Mouse (Mus musculus): Measurements from ENCODE around the gene Stx12. TPM values are rescaled to one million over a fixed set of nuclear protein-coding genes. Genes with fewer than 3 reads are reported as not detected.

Stx12 gene
- polyA plus RNA-seq, 1 experiment from 2014 or later, result 64.1 TPM

DNA sequence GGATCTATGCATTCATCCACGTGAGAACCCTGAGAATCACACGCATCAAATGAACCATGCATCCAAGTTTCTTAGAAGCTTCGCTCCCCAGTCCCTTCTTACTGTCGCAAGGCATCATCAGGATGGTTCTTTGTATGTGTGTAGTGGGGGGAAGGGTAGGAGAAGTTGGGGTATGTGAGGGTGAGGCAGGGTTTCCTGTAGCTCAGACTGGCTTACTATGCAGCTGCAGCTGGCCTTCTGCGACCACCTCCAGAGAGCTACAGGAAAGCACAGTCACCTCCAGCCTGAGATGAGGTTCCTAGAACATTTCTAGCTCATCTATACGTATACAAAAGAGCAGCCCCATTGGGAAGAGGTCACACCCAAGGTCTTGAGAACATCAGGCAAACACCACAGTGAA, 27.8 kb upstream of the Stx12 start:
- peaks cover 52% of the 10 kb centered on the region for H3K36me3 ChIP-seq (ENCODE audit: control insufficient read depth, insufficient read depth, low read length)
- 73% methylated on average over 6 of the region's 6 CpGs for WGBS
- ATAC-seq (ENCODE audit: low read depth), result no peak
- H3K9ac ChIP-seq (ENCODE audit: low read length), result no peak overlapping the region
- H3K27me3 ChIP-seq (ENCODE audit: control insufficient read depth, insufficient read depth, low read depth, low read length), result no peaks in the 10 kb centered on the region
- no peak overlapping the region for H3K4me2 ChIP-seq (ENCODE audit: low read depth, low read length)
- H3K27ac ChIP-seq (ENCODE audit: low read length), result no peak overlapping the region
- H3K9me3 ChIP-seq (ENCODE audit: control insufficient read depth, low read length), result no peaks in the 10 kb centered on the region
- H3K4me1 ChIP-seq (replicated peaks; ENCODE audit: control insufficient read depth, insufficient read depth, low read length), result no peaks in the 10 kb centered on the region
- no peak overlapping the region for H3K4me3 ChIP-seq (ENCODE audit: low read length)

DNA sequence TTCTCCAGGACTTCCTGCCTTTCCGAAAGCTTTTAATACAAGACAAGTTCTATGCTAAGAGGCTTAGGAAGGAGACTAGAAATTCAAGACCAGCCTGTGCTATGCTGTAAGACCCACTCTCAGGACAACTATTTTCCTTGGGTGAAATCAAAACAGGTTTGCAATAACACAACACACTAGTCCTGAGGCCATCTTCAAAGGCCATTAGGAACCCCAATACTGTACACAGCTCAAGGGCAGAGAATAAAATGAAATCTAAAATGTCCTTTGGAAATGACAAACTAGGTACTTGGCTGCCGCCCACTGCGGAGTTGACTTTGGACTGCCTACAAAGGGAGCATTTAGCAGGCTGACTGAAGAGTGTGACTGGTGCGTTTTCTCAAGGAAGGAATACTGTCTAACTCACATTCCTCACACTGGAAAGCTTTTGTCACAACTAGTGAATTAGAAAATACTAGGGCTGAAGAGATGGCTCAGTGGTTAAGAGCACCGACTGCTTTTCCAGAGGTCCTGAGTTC, 21.6 kb upstream of the Stx12 start:
- H3K4me2 ChIP-seq (ENCODE audit: low read depth, low read length), result no peak overlapping the region
- 71% methylated on average over 5 of the region's 5 CpGs for WGBS
- H3K27me3 ChIP-seq (ENCODE audit: control insufficient read depth, insufficient read depth, low read depth, low read length), result no peaks in the 10 kb centered on the region
- peak overlapping the region; percentile 81 for H3K27ac ChIP-seq (ENCODE audit: low read length)
- H3K36me3 ChIP-seq (ENCODE audit: control insufficient read depth, insufficient read depth, low read length), result peaks cover 31% of the 10 kb centered on the region
- H3K4me1 ChIP-seq (replicated peaks; ENCODE audit: control insufficient read depth, insufficient read depth, low read length), result peaks cover 9% of the 10 kb centered on the region
- no peak for ATAC-seq (ENCODE audit: low read depth)
- no peak overlapping the region for H3K9ac ChIP-seq (ENCODE audit: low read length)
- no peak overlapping the region for H3K4me3 ChIP-seq (ENCODE audit: low read length)
- H3K9me3 ChIP-seq (ENCODE audit: control insufficient read depth, low read length), result no peaks in the 10 kb centered on the region

DNA sequence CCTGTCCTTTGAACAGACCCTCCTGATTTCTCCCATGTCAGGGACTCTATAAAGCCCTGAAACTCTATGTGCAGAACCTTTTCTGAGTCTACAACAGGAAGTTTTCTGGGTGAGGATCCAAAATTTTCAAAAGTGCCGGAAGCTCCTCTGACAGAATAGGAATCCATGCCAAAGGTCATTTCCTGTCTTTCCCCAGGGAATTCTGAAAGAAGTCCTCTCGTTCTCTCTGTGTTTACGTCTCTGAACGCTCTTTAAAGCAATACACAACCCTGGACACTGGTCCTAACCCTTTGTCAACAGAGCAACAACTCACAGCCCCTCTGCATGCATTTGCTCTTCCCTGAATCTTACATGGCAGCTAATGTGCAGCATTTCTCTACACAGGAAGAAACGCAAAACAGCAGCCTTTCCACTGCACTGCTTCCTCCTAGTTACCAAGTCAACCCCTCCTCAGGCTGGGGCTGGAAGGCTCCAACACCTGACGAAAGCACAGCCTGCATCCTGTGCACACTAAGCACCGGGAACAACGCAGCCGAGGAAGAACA, 20.5 kb upstream of the Stx12 start:
- Histone ChIP-seq H3K9ac (ENCODE audit: low read length) (no peak overlapping the region), H3K4me2 (ENCODE audit: low read depth, low read length) (0 out of 2 replicates have a peak overlapping the region, but pooled peaks have one; percentile 1), H3K36me3 (ENCODE audit: control insufficient read depth, insufficient read depth, low read length) (peaks cover 27% of the 10 kb centered on the region), H3K4me3 (ENCODE audit: low read length) (no peak overlapping the region), H3K27ac (ENCODE audit: low read length) (peak overlapping the region; percentile 81), H3K27me3 (ENCODE audit: control insufficient read depth, insufficient read depth, low read depth, low read length) (no peaks in the 10 kb centered on the region), H3K4me1 (replicated peaks; ENCODE audit: control insufficient read depth, insufficient read depth, low read length) (peaks cover 9% of the 10 kb centered on the region), H3K9me3 (ENCODE audit: control insufficient read depth, low read length) (no peaks in the 10 kb centered on the region)
- peak; percentile 65; the same call in 1 of the 2 replicates for ATAC-seq (ENCODE audit: low read depth)
- WGBS, result 49% methylated on average over 9 of the region's 9 CpGs

DNA sequence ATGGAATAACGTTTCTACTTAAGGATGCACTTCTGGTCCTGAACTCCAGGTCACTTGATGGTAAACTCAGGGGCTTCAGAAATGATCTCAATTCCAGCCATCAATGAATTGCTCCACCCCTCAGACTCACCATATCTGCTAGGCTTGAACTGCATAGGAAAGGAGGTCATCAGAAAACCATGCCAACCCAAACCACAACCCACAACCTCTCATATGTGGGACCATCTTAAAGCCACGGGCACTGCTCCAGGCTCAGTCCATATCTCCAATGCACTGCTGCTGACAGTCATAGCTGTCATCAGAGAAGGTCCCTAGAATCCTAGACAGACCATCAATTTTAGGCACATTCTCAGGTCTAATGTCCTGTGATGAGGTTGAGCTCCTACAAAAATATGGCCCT, 19.8 kb upstream of the Stx12 start:
- no peaks in the 10 kb centered on the region for H3K27me3 ChIP-seq (ENCODE audit: control insufficient read depth, insufficient read depth, low read depth, low read length)
- peaks cover 22% of the 10 kb centered on the region for H3K36me3 ChIP-seq (ENCODE audit: control insufficient read depth, insufficient read depth, low read length)
- ATAC-seq (ENCODE audit: low read depth), result no peak
- peaks cover 9% of the 10 kb centered on the region for H3K4me1 ChIP-seq (replicated peaks; ENCODE audit: control insufficient read depth, insufficient read depth, low read length)
- no peak overlapping the region for H3K4me3 ChIP-seq (ENCODE audit: low read length)
- no peak overlapping the region for H3K9ac ChIP-seq (ENCODE audit: low read length)
- peak overlapping the region; percentile 81 for H3K27ac ChIP-seq (ENCODE audit: low read length)
- 81% methylated on average over 2 of the region's 2 CpGs for WGBS
- H3K4me2 ChIP-seq (ENCODE audit: low read depth, low read length), result no peak overlapping the region
- H3K9me3 ChIP-seq (ENCODE audit: control insufficient read depth, low read length), result no peaks in the 10 kb centered on the region

DNA sequence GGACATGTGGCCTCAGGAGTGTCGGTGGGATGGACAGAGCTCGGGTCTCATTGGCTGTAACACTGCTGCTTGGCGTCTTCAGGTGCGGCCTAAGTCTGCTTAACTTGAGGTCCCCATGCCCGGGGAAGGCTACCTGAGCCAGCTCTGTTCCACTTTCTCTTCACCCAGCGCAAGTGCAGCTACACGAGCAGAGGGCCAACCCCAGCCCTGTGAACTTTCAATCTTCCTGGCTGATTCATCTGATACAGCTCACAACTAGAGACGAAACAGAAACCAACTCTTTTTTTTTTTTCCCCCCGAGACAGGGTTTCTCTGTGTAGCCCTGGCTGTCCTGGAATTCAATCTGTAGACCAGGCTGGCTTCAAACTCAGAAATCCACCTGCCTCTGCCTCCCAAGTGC, 13.9 kb upstream of the Stx12 start:
- WGBS, result 80% methylated on average over 9 of the region's 9 CpGs
- Histone ChIP-seq H3K9ac (ENCODE audit: low read length) (no peak overlapping the region), H3K27me3 (ENCODE audit: control insufficient read depth, insufficient read depth, low read depth, low read length) (peaks cover 6% of the 10 kb centered on the region; the same call in 1 of the 2 replicates), H3K27ac (ENCODE audit: low read length) (no peak overlapping the region), H3K4me1 (replicated peaks; ENCODE audit: control insufficient read depth, insufficient read depth, low read length) (no peaks in the 10 kb centered on the region), H3K4me3 (ENCODE audit: low read length) (no peak overlapping the region), H3K4me2 (ENCODE audit: low read depth, low read length) (no peak overlapping the region), H3K9me3 (ENCODE audit: control insufficient read depth, low read length) (no peaks in the 10 kb centered on the region), H3K36me3 (ENCODE audit: control insufficient read depth, insufficient read depth, low read length) (peaks cover 6% of the 10 kb centered on the region)
- no peak for ATAC-seq (ENCODE audit: low read depth)

DNA sequence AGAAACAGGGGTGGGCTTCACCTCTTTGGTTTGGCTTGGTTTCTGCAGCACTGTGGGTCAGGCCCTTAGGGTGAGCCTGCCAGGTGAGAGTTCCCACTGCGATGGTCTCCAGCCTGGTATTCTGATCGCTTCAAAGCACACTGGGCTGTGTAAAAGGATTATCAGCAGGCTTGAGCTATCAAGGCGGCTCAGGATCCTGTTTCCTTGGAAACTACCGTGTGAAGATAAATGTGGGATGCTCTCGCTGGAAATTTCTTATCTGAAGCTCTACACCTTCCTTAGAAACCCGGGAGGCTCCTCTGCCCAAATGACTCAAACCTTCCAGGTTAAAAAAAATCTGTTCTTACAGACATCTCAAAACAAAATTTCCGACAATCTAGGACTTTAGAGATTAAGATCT, 10.1 kb upstream of the Stx12 start:
- WGBS, result 7% methylated on average over 7 of the region's 7 CpGs
- ATAC-seq (ENCODE audit: low read depth), result no peak
- H3K9ac ChIP-seq (ENCODE audit: low read length), result peak overlapping the region; percentile 11; the same call in 1 of the 2 replicates
- H3K36me3 ChIP-seq (ENCODE audit: control insufficient read depth, insufficient read depth, low read length), result no peaks in the 10 kb centered on the region
- H3K27me3 ChIP-seq (ENCODE audit: control insufficient read depth, insufficient read depth, low read depth, low read length), result peaks cover 6% of the 10 kb centered on the region; the same call in 1 of the 2 replicates
- no peaks in the 10 kb centered on the region for H3K9me3 ChIP-seq (ENCODE audit: control insufficient read depth, low read length)
- no peak overlapping the region for H3K4me2 ChIP-seq (ENCODE audit: low read depth, low read length)
- no peak overlapping the region for H3K27ac ChIP-seq (ENCODE audit: low read length)
- H3K4me1 ChIP-seq (replicated peaks; ENCODE audit: control insufficient read depth, insufficient read depth, low read length), result no peaks in the 10 kb centered on the region
- H3K4me3 ChIP-seq (ENCODE audit: low read length), result no peak overlapping the region

DNA sequence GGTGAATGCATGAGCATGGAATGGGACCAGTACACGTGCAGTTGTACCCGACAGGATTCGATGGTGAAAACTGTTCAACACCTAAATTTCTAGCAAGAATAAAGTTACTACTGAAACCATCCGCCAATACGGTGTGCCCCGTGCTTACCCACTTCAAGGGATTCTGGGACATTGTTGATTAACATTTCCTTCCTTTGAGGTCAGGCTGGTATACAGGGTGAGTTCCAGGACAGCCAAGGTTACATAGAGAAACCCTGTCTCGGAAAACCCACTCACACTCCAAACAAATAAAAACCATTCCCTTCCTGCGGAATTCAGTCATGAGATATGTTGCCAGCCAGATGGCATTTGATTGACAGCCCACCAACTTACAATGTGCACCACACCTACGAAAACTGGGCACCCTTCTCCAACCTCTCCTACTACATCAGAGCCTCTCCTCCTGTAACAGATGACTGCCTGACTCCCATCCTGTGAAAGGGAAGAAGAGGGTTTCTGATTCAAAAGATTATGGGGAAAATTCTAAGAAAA, 600 bp upstream of the Stx12 start:
- H3K9ac ChIP-seq (ENCODE audit: low read length), result peak overlapping the region; percentile 95
- WGBS, result 4% methylated on average over 9 of the region's 9 CpGs
- H3K36me3 ChIP-seq (ENCODE audit: control insufficient read depth, insufficient read depth, low read length), result peaks cover 3% of the 10 kb centered on the region; the same call in 1 of the 2 replicates
- peak overlapping the region; percentile 87 for H3K4me3 ChIP-seq (ENCODE audit: low read length)
- ATAC-seq (ENCODE audit: low read depth), result peak; percentile 27; the same call in 1 of the 2 replicates
- H3K4me2 ChIP-seq (ENCODE audit: low read depth, low read length), result peak overlapping the region; percentile 82
- H3K9me3 ChIP-seq (ENCODE audit: control insufficient read depth, low read length), result no peaks in the 10 kb centered on the region
- peaks cover 14% of the 10 kb centered on the region for H3K4me1 ChIP-seq (replicated peaks; ENCODE audit: control insufficient read depth, insufficient read depth, low read length)
- H3K27ac ChIP-seq (ENCODE audit: low read length), result peak overlapping the region; percentile 64
- H3K27me3 ChIP-seq (ENCODE audit: control insufficient read depth, insufficient read depth, low read depth, low read length), result no peaks in the 10 kb centered on the region

DNA sequence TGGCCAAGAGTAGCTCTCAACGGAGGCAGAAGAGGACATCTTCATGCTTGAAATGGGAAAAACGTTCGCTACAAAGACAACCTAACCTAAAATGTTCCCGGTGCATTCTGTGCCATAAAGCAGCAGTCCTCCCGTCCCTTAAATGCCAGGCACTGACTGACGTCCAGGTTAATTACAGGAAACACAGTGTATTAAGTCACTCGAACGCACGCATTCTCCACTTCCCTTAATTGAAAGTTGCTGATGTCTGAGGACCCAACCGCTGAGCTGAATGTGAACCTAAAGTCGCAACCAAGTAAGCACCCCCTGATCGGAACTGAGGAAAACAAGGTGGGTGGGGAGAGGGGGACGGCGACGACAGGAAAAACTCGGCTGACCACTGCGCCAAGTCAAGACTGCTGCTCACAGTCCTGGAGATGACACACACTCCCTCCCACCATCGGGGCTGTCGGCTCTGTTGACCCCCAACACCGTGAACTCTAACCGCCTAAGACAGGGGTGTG, 697 bp downstream of the Stx12 start:
- H3K4me3 ChIP-seq (ENCODE audit: low read length), result peak overlapping the region; percentile 87
- peak overlapping the region; percentile 70 for H3K4me2 ChIP-seq (ENCODE audit: low read depth, low read length)
- peak overlapping the region; percentile 85 for H3K27ac ChIP-seq (ENCODE audit: low read length)
- under 1% methylated on average over 21 of the region's 21 CpGs for WGBS
- H3K27me3 ChIP-seq (ENCODE audit: control insufficient read depth, insufficient read depth, low read depth, low read length), result no peaks in the 10 kb centered on the region
- peak overlapping the region; percentile 95 for H3K9ac ChIP-seq (ENCODE audit: low read length)
- H3K4me1 ChIP-seq (replicated peaks; ENCODE audit: control insufficient read depth, insufficient read depth, low read length), result peaks cover 14% of the 10 kb centered on the region
- H3K9me3 ChIP-seq (ENCODE audit: control insufficient read depth, low read length), result no peaks in the 10 kb centered on the region
- peaks cover 3% of the 10 kb centered on the region; the same call in 1 of the 2 replicates for H3K36me3 ChIP-seq (ENCODE audit: control insufficient read depth, insufficient read depth, low read length)
- ATAC-seq (ENCODE audit: low read depth), result no peak

DNA sequence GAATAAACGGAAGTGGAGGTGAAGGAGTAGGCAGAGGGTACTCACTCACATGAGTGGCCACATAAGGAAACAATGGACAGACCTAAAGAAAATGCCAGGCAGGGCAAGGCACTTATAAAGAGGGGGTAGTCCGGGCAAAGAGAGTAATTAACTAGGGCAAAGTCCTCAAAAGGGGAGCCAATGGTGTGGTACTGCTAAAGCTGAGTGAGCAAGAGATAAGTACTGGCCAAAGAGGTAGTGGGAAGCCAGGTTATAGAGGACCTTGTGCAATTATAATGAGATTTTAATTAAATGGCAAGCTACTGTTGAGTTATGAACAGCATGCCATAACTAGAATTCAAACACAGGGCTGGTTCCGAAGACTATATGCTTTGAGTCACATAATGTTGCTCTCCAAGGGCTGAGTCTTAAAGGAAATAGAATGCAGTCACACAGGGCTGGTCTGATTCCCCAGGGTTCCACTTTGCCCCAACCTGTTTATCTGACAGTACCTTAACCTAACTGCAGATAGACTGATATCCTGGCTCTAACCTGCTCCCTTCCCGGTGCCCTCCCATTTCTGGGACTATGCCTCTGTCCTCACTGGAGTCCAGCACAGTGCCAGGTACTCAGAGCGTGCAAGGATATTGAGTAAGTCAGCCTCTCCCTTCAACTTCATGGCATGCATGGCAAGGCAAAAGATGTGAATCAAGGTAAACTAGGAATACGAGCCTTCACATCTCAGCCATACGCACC, 9.8 kb downstream of the Stx12 start:
- Histone ChIP-seq H3K4me1 (replicated peaks; ENCODE audit: control insufficient read depth, insufficient read depth, low read length) (no peaks in the 10 kb centered on the region), H3K27ac (ENCODE audit: low read length) (no peak overlapping the region), H3K4me3 (ENCODE audit: low read length) (no peak overlapping the region), H3K27me3 (ENCODE audit: control insufficient read depth, insufficient read depth, low read depth, low read length) (no peaks in the 10 kb centered on the region), H3K9me3 (ENCODE audit: control insufficient read depth, low read length) (no peaks in the 10 kb centered on the region), H3K36me3 (ENCODE audit: control insufficient read depth, insufficient read depth, low read length) (peaks cover 12% of the 10 kb centered on the region), H3K4me2 (ENCODE audit: low read depth, low read length) (no peak overlapping the region), H3K9ac (ENCODE audit: low read length) (no peak overlapping the region)
- ATAC-seq (ENCODE audit: low read depth), result no peak
- WGBS, result 85% methylated on average over 7 of the region's 7 CpGs
